Mouse (Mus musculus): ENCODE measurements at regions not wholly inside any gene's neighbourhood (a gene's known extent, or its start where the extent isn't known, plus 50 kb on each side); places are given as distances from the start of the nearest gene placed in this dataset.
"Not testable (repeated sequence)": the region's sequence is repeated elsewhere in the genome, so short reads cannot be mapped to it uniquely, and the experiment has no call there.

DNA sequence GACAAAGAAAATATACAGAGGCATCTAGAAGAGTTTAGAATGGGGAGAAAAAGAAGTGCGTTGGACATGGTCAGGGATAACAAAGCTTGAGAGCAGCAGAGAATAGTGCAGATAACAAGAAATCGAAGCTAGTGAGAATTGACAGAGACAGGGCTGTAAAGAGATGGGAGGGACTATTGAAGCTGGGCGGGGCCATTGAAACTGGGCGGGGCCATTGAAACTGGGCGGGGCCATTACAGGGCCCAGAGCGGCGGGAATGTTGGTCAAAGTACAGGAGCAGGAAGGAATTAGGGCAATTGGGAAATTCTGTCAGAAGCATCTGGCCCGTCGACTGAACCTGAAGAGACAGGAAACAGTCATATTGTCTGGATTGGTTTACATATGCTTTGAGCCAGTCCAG is 243.3 kb upstream of the Srek1ip1 start:
- no peak for DNase-seq (ENCODE audit: low spot score in 2 of 2)

DNA sequence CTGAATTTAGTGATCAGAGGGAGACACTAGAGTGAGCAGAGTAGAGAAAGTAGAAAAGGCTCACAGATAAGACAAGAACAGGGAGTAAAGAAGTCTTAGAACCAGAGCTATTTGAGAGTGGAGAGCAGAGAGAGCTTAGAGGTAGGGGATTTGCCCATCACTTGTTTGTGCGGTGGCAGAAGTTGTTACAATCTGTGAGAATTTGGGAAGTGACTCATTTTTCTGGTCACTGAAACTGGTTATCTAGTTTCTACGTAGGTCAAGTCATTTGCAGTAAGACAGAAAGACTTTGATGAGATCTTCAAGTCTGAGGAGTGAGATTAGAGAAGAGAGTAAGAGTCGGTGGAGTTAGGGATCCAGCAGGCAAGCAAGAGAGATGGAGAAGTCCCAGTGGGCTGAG is 239.0 kb upstream of the Srek1ip1 start:
- no peak for DNase-seq (ENCODE audit: low spot score in 2 of 2)

- DNase-seq (ENCODE audit: low spot score in 2 of 2) = not testable (repeated sequence)
Measured at GRCm38 (mm10) chr13:104556609-104557008, 235.7 kb upstream of the Srek1ip1 start.

DNA sequence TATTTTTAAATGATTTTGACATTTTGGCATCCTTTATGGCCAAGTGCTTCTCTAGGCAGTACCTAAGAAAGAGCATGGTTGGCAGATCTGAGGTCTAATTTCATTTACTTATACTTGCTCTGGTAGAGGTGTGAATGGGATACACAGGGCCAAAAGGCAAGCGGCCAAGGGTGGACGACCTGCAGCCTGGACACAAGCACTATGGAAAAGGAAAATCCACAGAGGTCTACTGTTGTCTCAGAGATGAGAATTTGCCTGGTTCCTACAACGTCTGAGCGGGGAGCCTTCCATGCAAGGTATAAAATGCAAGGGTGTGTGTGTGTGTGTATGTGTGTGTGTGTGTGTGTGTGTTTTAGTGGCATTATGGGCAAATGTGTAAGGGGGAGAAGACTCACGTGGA is 232.4 kb upstream of the Srek1ip1 start:
- no peak for DNase-seq (ENCODE audit: low spot score in 2 of 2)

GRCm38 (mm10) chr13:104560500-104561114 is 231.7 kb upstream of the Srek1ip1 start:
- no peak for DNase-seq (ENCODE audit: low spot score in 2 of 2)

DNA sequence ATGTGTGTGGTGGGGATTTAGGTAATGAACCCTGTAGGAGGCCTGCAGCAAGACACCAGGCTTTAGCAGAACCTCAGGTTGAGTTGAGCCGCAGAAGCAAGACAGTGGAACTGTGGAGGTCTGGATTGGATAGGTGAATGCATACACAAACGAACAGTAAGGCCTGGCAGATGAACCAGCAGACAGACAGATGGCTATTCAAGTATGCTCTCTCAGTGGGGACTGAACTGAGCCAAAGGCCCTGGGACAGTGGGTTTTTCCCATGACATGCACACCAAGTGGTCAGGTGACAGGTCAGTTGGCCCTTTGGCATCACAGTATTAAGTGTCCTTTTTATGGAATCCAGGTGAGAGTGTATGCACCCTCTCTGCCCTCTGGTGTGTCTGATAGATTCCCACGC is 229.7 kb upstream of the Srek1ip1 start:
- DNase-seq (ENCODE audit: low spot score in 2 of 2) = no peak

GRCm38 (mm10) chr13:104563019-104563418 is 229.3 kb upstream of the Srek1ip1 start:
- DNase-seq (ENCODE audit: low spot score in 2 of 2) = no peak

DNA sequence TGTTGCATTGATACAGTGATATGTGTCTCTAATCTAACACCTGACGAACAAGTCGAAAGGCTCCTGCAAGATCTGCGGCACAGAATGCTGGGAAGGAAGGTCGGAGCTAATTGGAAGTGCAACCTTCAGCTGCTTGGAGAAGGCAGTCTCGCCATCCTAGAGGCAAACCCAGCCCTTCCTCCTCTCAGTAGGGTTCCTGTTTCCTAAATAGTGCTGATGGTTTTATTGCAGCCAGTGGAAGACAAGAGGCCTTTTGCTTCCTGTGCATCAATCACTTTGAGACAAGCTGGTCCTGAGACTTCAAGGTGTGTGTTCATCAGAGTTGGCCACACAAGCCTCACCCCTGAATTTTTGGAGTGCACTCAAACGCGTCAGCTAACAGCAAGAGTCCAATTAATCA is 228.4 kb upstream of the Srek1ip1 start:
- no peak for DNase-seq (ENCODE audit: low spot score in 2 of 2)

DNA sequence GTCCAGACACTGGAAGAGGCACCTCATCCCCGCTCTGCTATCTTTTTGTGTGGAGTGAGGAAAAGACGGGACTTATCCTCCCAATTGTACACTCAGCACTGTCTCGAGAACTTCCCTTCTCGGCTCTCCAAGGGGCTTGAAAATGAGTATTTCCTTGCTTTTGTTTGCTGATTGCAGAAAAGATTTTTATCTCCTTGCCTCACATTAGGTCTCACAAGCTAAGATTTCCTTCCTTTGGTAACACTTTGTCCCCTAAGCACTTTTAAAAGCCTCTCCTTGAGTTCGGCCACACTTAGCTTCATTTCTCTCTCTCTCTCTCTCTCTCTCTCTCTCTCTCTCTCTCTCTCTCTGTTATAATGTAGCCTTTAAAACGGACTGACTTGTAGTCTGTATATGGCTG is 222.5 kb upstream of the Srek1ip1 start:
- DNase-seq (ENCODE audit: low spot score in 2 of 2) = no peak

DNA sequence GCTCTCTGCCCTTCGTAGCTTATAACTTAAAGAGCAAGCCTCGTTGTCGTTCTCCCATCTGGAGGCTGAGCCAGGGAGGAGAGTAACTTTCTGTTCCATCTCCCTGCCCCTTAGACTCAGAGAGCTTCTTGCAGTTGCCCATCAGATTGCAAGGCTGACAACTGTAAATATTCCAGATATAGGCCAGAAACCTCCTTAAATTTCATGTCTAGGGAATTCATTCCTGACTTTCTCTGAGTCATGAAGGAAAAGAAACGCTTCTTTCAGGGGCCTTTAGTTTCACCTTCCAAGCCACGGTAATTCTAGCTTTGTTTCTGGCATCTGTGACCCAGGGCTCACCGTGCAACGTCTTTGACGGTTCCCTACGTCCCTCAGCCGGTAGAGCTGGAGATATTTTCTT is 220.0 kb upstream of the Srek1ip1 start:
- no peak for DNase-seq (ENCODE audit: low spot score in 2 of 2)

DNA sequence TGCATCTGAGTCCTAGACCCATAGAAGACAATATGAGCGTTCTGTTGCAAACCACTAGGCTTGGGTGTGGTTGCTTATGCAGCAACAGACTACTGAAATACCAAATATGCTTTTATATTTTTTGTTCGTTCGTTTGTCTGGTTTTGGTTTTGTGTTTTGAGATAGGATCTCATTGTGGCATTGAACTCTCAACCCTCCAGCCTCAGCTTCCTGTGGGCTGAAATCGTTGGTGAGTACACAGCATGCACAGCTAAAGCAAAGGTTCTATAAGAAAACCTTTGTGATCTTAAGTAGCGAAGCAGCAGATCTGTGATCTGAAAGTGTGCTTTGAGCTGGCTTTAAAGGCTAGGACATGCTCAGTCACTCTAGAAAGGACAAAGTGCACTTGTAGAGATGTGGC is 217.9 kb upstream of the Srek1ip1 start:
- DNase-seq (ENCODE audit: low spot score in 2 of 2) = no peak

DNA sequence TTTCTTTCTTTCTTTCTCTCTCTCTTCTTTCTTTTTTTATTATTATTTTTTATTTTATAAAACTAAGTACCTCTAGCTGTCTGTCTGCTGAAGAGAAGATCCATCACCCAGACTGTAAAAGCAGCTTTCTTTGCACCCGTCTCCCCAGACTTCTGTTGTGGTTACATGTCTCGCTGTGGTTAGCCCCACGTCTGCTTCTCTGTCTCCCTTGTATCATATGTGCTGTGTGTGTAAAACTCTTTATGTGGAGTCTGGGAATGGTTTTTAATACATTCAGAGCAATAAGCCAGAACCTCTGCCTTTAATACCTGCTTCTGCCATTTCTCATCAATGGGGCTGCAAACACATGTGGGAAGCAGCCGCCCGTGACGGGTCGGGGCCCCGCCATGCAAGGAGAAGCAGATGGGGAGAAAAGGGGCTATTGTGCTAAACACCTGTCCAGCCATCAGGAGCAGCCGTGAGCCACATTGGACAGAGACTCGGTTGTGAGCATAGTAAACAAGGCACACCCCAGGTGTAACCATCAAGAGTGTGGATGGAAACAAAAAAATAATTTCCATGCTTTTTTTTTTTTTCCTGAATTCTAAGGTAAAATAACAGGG is 216.0 kb upstream of the Srek1ip1 start:
- DNase-seq (ENCODE audit: low spot score in 2 of 2) = no peak

DNA sequence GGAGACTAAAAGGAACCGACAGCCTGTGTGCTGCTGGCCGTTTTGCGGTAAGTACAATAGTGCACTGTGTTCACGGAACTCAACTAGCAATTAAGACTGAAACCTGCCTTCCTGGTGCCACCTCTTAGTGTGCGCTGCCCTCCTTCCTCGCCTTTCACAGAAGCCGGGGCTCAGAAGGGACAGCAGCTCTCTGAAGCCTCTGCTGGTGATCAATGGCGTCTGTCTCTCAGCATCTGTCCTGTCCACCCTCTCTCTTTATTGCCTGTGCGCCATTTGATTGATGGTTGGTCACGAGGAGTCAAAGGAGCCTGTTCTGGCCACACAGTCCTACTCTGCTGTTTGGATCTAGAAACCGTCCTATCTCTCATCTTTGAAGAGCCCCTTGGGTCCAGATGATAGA is 214.4 kb upstream of the Srek1ip1 start:
- DNase-seq (ENCODE audit: low spot score in 2 of 2) = no peak

DNA sequence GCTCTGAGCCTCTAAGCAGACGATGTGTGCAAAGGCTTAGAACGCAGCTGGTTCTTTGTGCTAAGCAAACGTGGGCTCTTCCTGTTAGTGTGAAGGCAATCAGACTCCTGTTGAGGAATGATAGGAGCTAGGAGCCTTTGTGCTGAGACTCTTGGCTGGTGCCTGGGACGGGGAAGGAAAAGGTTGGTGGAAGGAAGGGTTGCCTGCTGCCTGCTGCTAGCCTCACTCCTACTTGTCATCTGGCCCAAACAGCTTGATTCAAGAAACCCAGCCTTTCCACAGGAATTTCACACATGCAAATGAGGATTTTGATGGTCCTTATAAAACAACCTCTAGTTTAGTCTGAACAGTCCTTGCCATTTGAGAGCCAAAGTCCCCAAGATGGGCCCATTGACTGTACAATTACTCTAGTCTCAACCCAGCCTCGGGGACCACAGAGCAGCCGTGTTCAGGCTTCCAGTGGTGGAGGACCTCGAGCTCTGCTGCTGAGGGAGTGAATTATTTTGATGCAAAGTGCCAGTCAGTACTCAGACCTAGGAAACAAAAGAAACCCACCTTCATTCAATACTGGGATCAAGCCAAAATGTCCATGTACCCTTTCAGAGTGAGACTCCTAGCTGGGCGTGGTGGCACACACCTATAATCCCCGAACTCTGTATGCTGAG is 211.5 kb upstream of the Srek1ip1 start:
- DNase-seq (ENCODE audit: low spot score in 2 of 2) = peak; percentile 18 to 21
